Mouse (Mus musculus): ENCODE data around the gene Ifit3b.

DNA sequence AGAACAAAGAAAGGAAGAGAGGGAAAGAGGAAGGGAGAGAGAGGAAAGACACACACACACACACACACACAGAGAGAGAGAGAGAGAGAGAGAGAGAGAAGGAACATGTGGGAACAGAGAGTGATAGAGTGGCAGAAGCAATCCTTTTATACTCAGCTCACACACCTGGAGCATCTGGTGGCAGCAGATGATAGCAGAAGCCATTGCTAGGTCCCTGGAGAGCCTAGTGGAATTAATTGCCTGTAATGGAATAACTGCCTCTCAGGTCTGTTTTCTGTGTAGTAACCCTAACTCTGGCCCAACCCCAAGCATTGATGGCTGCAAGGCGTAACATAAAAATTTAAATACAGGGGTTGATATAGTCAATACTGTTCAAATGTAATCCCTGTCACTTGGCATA lies 36.7 kb upstream of the Ifit3b start:
- TF ChIP-seq EP300 (IDR thresholded peaks at IDR 0.05; ENCODE audit: insufficient read depth, low read depth, low read length) (no peak), POLR2A (IDR thresholded peaks at IDR 0.05; ENCODE audit: insufficient read depth, low read depth, low read length) (no peak)

All from heart, adult 2 months (tissue).